Mouse (Mus musculus): ENCODE measurements around the gene Gm45062. TPM values are rescaled to one million over a fixed set of nuclear protein-coding genes. Genes with fewer than 3 reads are reported as not detected.

Gm45062 gene
- polyA plus RNA-seq, 1 experiment = not detected

- H3K27me3 ChIP-seq (ENCODE audit: control insufficient read depth, insufficient read depth, low read length) = no peaks in the 10 kb centered on the region
- no peak overlapping the region for H3K27ac ChIP-seq (ENCODE audit: insufficient read depth, low read depth, low read length)
- TF ChIP-seq CTCF (IDR thresholded peaks at IDR 0.05; ENCODE audit: extremely low read depth, insufficient read length, insufficient replicate concordance, low read depth, low read length) (no peak), POLR2A (IDR thresholded peaks at IDR 0.05; ENCODE audit: low read depth, low read length) (no peak)
- H3K36me3 ChIP-seq (ENCODE audit: control insufficient read depth, insufficient read depth, low read length) = no peaks in the 10 kb centered on the region
- H3K4me1 ChIP-seq (ENCODE audit: control insufficient read depth, insufficient read depth, insufficient read length, low read length) = no peaks in the 10 kb centered on the region
- no peak overlapping the region for H3K4me3 ChIP-seq (ENCODE audit: low read depth, low read length)
- WGBS = 84% methylated on average over 4 of the region's 4 CpGs
These were observed 95.6 kb downstream of the Gm45062 start for GRCm38 (mm10) chr6:8354846-8355245.

GRCm38 (mm10) chr6:8358232-8358631, 99.0 kb downstream of the Gm45062 start:
- H3K36me3 ChIP-seq (ENCODE audit: control insufficient read depth, insufficient read depth, low read length) = no peaks in the 10 kb centered on the region
- no peak overlapping the region for H3K4me3 ChIP-seq (ENCODE audit: low read depth, low read length)
- 60% methylated on average over 2 of the region's 2 CpGs for WGBS
- H3K4me1 ChIP-seq (ENCODE audit: control insufficient read depth, insufficient read depth, insufficient read length, low read length) = no peaks in the 10 kb centered on the region
- TF ChIP-seq CTCF (IDR thresholded peaks at IDR 0.05; ENCODE audit: extremely low read depth, insufficient read length, insufficient replicate concordance, low read depth, low read length) (no peak), POLR2A (IDR thresholded peaks at IDR 0.05; ENCODE audit: low read depth, low read length) (no peak)
- no peaks in the 10 kb centered on the region for H3K27me3 ChIP-seq (ENCODE audit: control insufficient read depth, insufficient read depth, low read length)
- H3K27ac ChIP-seq (ENCODE audit: insufficient read depth, low read depth, low read length) = no peak overlapping the region

GRCm38 (mm10) chr6:8358782-8359181, 99.5 kb downstream of the Gm45062 start:
- Histone ChIP-seq H3K36me3 (ENCODE audit: control insufficient read depth, insufficient read depth, low read length) (no peaks in the 10 kb centered on the region), H3K27me3 (ENCODE audit: control insufficient read depth, insufficient read depth, low read length) (no peaks in the 10 kb centered on the region), H3K4me3 (ENCODE audit: low read depth, low read length) (no peak overlapping the region), H3K4me1 (ENCODE audit: control insufficient read depth, insufficient read depth, insufficient read length, low read length) (no peaks in the 10 kb centered on the region), H3K27ac (ENCODE audit: insufficient read depth, low read depth, low read length) (no peak overlapping the region)
- WGBS = 77% methylated on average over 2 of the region's 2 CpGs
- TF ChIP-seq POLR2A (IDR thresholded peaks at IDR 0.05; ENCODE audit: low read depth, low read length) = no peak
- no peak for TF ChIP-seq CTCF (IDR thresholded peaks at IDR 0.05; ENCODE audit: extremely low read depth, insufficient read length, insufficient replicate concordance, low read depth, low read length)

GRCm38 (mm10) chr6:8360805-8361204, 101.6 kb downstream of the Gm45062 start:
- Histone ChIP-seq H3K4me3 (ENCODE audit: low read depth, low read length) (no peak overlapping the region), H3K36me3 (ENCODE audit: control insufficient read depth, insufficient read depth, low read length) (0 out of 2 replicates have a peak, but pooled peaks cover 1% of the 10 kb centered on the region), H3K27me3 (ENCODE audit: control insufficient read depth, insufficient read depth, low read length) (no peaks in the 10 kb centered on the region), H3K4me1 (ENCODE audit: control insufficient read depth, insufficient read depth, insufficient read length, low read length) (no peaks in the 10 kb centered on the region), H3K27ac (ENCODE audit: insufficient read depth, low read depth, low read length) (no peak overlapping the region)
- no peak for TF ChIP-seq CTCF (IDR thresholded peaks at IDR 0.05; ENCODE audit: extremely low read depth, insufficient read length, insufficient replicate concordance, low read depth, low read length)
- no peak for TF ChIP-seq POLR2A (IDR thresholded peaks at IDR 0.05; ENCODE audit: low read depth, low read length)
- 92% methylated on average over 7 of the region's 7 CpGs for WGBS

- Histone ChIP-seq H3K4me1 (ENCODE audit: control insufficient read depth, insufficient read depth, insufficient read length, low read length) (no peaks in the 10 kb centered on the region; the same call in 1 of the 2 replicates), H3K27ac (ENCODE audit: insufficient read depth, low read depth, low read length) (no peak overlapping the region), H3K4me3 (ENCODE audit: low read depth, low read length) (no peak overlapping the region), H3K27me3 (ENCODE audit: control insufficient read depth, insufficient read depth, low read length) (no peaks in the 10 kb centered on the region), H3K36me3 (ENCODE audit: control insufficient read depth, insufficient read depth, low read length) (0 out of 2 replicates have a peak, but pooled peaks cover 1% of the 10 kb centered on the region)
- WGBS = 90% methylated on average over 12 of the region's 12 CpGs
- no peak for TF ChIP-seq CTCF (IDR thresholded peaks at IDR 0.05; ENCODE audit: extremely low read depth, insufficient read length, insufficient replicate concordance, low read depth, low read length)
- TF ChIP-seq POLR2A (IDR thresholded peaks at IDR 0.05; ENCODE audit: low read depth, low read length) = no peak
These were observed 104.9 kb downstream of the Gm45062 start for GRCm38 (mm10) chr6:8364033-8364756.

DNA sequence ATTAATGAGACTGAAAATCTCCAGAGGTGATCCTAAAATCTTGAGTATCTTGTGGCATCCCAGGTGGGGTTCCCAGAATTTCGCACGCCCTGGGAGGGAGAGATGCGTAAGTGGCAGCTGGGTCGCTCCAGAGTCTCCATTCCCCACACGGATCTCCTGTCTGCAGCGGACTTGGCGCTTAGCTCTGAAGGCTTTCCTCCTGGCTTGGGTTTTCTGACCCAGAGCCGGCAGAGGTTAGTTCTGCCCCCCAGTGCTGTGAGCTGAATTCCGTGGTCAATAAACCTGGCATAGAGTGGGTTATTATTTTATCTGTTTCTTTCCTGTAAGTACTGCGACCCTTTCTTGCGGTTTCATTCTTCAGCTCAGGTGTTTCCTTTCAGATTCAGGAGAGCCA, 105.5 kb downstream of the Gm45062 start:
- no peaks in the 10 kb centered on the region for H3K27me3 ChIP-seq (ENCODE audit: control insufficient read depth, insufficient read depth, low read length)
- TF ChIP-seq CTCF (IDR thresholded peaks at IDR 0.05; ENCODE audit: extremely low read depth, insufficient read length, insufficient replicate concordance, low read depth, low read length) = no peak
- TF ChIP-seq POLR2A (IDR thresholded peaks at IDR 0.05; ENCODE audit: low read depth, low read length) = no peak
- no peak overlapping the region for H3K4me3 ChIP-seq (ENCODE audit: low read depth, low read length)
- 91% methylated on average over 11 of the region's 11 CpGs for WGBS
- H3K36me3 ChIP-seq (ENCODE audit: control insufficient read depth, insufficient read depth, low read length) = 0 out of 2 replicates have a peak, but pooled peaks cover 1% of the 10 kb centered on the region
- H3K27ac ChIP-seq (ENCODE audit: insufficient read depth, low read depth, low read length) = no peak overlapping the region
- no peaks in the 10 kb centered on the region; the same call in 1 of the 2 replicates for H3K4me1 ChIP-seq (ENCODE audit: control insufficient read depth, insufficient read depth, insufficient read length, low read length)

DNA sequence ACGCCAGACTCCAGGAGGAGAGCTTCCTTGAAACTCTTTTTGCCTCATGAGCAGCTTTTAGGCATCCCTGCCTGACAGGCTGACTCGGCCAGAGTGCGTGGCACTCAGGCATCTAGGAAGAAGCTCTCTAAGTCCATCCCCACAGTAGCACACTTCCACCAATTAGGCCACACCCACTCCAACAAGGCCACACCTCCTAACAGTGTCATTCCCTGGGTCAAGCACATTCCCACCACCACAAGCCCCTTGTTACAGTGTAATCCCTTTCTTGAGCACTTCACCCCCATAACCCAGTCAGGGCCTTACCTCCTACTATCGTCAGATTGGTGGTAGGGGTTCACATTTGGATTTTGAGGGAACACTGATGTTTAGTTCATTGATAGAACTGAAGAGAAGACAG, 108.4 kb downstream of the Gm45062 start:
- Histone ChIP-seq H3K27ac (ENCODE audit: insufficient read depth, low read depth, low read length) (no peak overlapping the region), H3K36me3 (ENCODE audit: control insufficient read depth, insufficient read depth, low read length) (0 out of 2 replicates have a peak, but pooled peaks cover 1% of the 10 kb centered on the region), H3K27me3 (ENCODE audit: control insufficient read depth, insufficient read depth, low read length) (no peaks in the 10 kb centered on the region), H3K4me1 (ENCODE audit: control insufficient read depth, insufficient read depth, insufficient read length, low read length) (no peaks in the 10 kb centered on the region; the same call in 1 of the 2 replicates), H3K4me3 (ENCODE audit: low read depth, low read length) (no peak overlapping the region)
- TF ChIP-seq CTCF (IDR thresholded peaks at IDR 0.05; ENCODE audit: extremely low read depth, insufficient read length, insufficient replicate concordance, low read depth, low read length) = no peak
- TF ChIP-seq POLR2A (IDR thresholded peaks at IDR 0.05; ENCODE audit: low read depth, low read length) = no peak
- 98% methylated on average over 4 of the region's 4 CpGs for WGBS
